Mouse (Mus musculus) kidney, adult 2 months (tissue): ENCODE results near the gene Ttc9b.

Experiments
- CTCF ChIP-seq: fragments of 200-500 bp; conservative IDR thresholded peaks from 2 replicates; pipeline ENCODE4 v1.5.1; 2011; ENCODE audit warnings: low read depth, mild to moderate bottlenecking, control low read depth, low read length, moderate library complexity, mixed read lengths; ENCODE audit not compliant: insufficient read depth, insufficient read length
- POLR2A ChIP-seq: fragments of 200-500 bp; IDR thresholded peaks from one replicate; pipeline ENCODE4 v1.6.1; 2011; ENCODE audit warnings: low read depth, low read length, control low read depth

- no peak for TF ChIP-seq CTCF
- TF ChIP-seq POLR2A: no peak
Measured at GRCm38 (mm10) chr7:27627707-27628106, 26.0 kb upstream of the Ttc9b start.
